Mouse (Mus musculus): ENCODE measurements around the gene Slc45a3. TPM values are rescaled to one million over a fixed set of nuclear protein-coding genes. Genes with fewer than 3 reads are reported as not detected.

Gene Slc45a3
- polyA plus RNA-seq (2016; fragmentation: Nextera tagmentation; extraction: Ambion mirVana) = 27.4 and 30.2 TPM in 2 replicates

- no peaks in the 10 kb centered on the region for H3K36me3 ChIP-seq
- 0% methylated on average over 29 of the region's 35 CpGs for WGBS
- peak within 1 kb of the TSS; percentile 95 for H3K9ac ChIP-seq (replicated peaks)
- H3K4me1 ChIP-seq = peaks cover 44% of the 10 kb centered on the region
- H3K27me3 ChIP-seq = peaks cover 33% of the 10 kb centered on the region
- peak within 1 kb of the TSS; percentile 95 for H3K4me2 ChIP-seq (replicated peaks)
- peak within 1 kb of the TSS; percentile 35; the same call in 1 of the 2 replicates for H3K27ac ChIP-seq (replicated peaks)
- peak; percentile 79 for ATAC-seq (ENCODE audit: low FRiP score, low read depth)
- peak within 1 kb of the TSS; percentile 96 for H3K4me3 ChIP-seq
- H3K9me3 ChIP-seq = no peaks in the 10 kb centered on the region
Measured at GRCm38 (mm10) chr1:131962606-131963084, at the start of gene Slc45a3. Slc45a3 (plus strand) TSS chr1:131962967.

- H3K4me2 ChIP-seq (replicated peaks) = no peak overlapping the region
- no peaks in the 10 kb centered on the region for H3K27me3 ChIP-seq
- H3K36me3 ChIP-seq = peaks cover 35% of the 10 kb centered on the region
- no peaks in the 10 kb centered on the region for H3K9me3 ChIP-seq
- H3K27ac ChIP-seq (replicated peaks) = no peak overlapping the region
- 87% methylated on average over 6 of the region's 6 CpGs for WGBS
- H3K4me3 ChIP-seq = no peak overlapping the region
- H3K9ac ChIP-seq (replicated peaks) = no peak overlapping the region
- H3K4me1 ChIP-seq = peaks cover 18% of the 10 kb centered on the region
- no peak for ATAC-seq (ENCODE audit: low FRiP score, low read depth)
Measured at GRCm38 (mm10) chr1:131917634-131918033, 45.1 kb upstream of the Slc45a3 start.

GRCm38 (mm10) chr1:131919052-131919451, 43.7 kb upstream of the Slc45a3 start:
- H3K27me3 ChIP-seq = no peaks in the 10 kb centered on the region
- H3K27ac ChIP-seq (replicated peaks) = no peak overlapping the region
- 99% methylated on average over 2 of the region's 2 CpGs for WGBS
- peaks cover 12% of the 10 kb centered on the region for H3K4me1 ChIP-seq
- H3K4me3 ChIP-seq = no peak overlapping the region
- H3K36me3 ChIP-seq = peaks cover 44% of the 10 kb centered on the region
- no peak overlapping the region for H3K9ac ChIP-seq (replicated peaks)
- ATAC-seq (ENCODE audit: low FRiP score, low read depth) = no peak
- no peaks in the 10 kb centered on the region for H3K9me3 ChIP-seq
- no peak overlapping the region for H3K4me2 ChIP-seq (replicated peaks)

- no peak for ATAC-seq (ENCODE audit: low FRiP score, low read depth)
- no peak overlapping the region for H3K27ac ChIP-seq (replicated peaks)
- WGBS = 100% methylated on average over 3 of the region's 3 CpGs
- peaks cover 69% of the 10 kb centered on the region for H3K36me3 ChIP-seq
- H3K9ac ChIP-seq (replicated peaks) = no peak overlapping the region
- no peak overlapping the region for H3K4me2 ChIP-seq (replicated peaks)
- H3K4me1 ChIP-seq = no peaks in the 10 kb centered on the region
- H3K4me3 ChIP-seq = no peak overlapping the region
- H3K9me3 ChIP-seq = no peaks in the 10 kb centered on the region
- no peaks in the 10 kb centered on the region for H3K27me3 ChIP-seq
Measured at GRCm38 (mm10) chr1:131922100-131922499, 40.7 kb upstream of the Slc45a3 start.

GRCm38 (mm10) chr1:131933471-131933870, 29.3 kb upstream of the Slc45a3 start:
- H3K27ac ChIP-seq (replicated peaks) = no peak overlapping the region
- peaks cover 43% of the 10 kb centered on the region for H3K36me3 ChIP-seq
- 91% methylated on average over 2 of the region's 2 CpGs for WGBS
- no peaks in the 10 kb centered on the region for H3K4me1 ChIP-seq
- H3K27me3 ChIP-seq = no peaks in the 10 kb centered on the region
- no peak overlapping the region for H3K4me2 ChIP-seq (replicated peaks)
- no peak for ATAC-seq (ENCODE audit: low FRiP score, low read depth)
- H3K9me3 ChIP-seq = no peaks in the 10 kb centered on the region
- no peak overlapping the region for H3K4me3 ChIP-seq
- H3K9ac ChIP-seq (replicated peaks) = no peak overlapping the region

DNA sequence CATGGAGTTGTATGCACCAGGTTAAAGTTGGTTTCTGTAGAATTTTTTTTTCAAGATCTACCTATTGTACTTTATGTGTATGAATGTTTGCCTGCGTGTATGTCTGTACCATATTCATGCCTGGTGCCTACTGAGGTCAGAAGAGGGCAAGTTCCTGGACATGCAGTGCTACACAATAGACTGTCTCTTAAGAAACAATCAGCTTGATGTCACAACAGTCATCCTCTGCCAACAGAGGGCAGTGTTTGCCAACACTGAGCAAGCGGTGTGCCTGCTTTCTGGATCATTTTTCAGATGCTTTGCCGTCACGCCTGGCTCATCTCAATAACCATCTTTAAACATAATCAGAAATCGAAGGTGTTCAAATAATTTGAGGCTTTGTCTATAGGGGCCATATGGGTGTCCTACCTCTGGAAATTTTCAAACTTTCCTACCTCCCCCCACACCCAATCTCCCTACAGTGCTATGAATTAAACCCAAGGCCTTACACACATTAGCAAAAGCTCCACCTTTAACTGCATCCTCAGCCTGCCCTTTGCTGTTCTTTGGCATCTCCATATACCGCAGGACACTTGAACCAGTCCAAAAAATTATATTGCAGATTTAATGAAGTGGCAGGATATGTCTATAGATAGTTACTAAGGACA, 25.0 kb upstream of the Slc45a3 start:
- no peak overlapping the region for H3K9ac ChIP-seq (replicated peaks)
- H3K27me3 ChIP-seq = no peaks in the 10 kb centered on the region
- H3K4me1 ChIP-seq = peaks cover 3% of the 10 kb centered on the region; the same call in 1 of the 2 replicates
- peaks cover 15% of the 10 kb centered on the region for H3K36me3 ChIP-seq
- 56% methylated on average over 6 of the region's 6 CpGs for WGBS
- no peak overlapping the region for H3K4me2 ChIP-seq (replicated peaks)
- no peak overlapping the region for H3K4me3 ChIP-seq
- H3K27ac ChIP-seq (replicated peaks) = no peak overlapping the region; the same call in 1 of the 2 replicates
- H3K9me3 ChIP-seq = no peaks in the 10 kb centered on the region
- ATAC-seq (ENCODE audit: low FRiP score, low read depth) = peak; percentile 60

- H3K9me3 ChIP-seq = no peaks in the 10 kb centered on the region
- no peak overlapping the region for H3K27ac ChIP-seq (replicated peaks)
- H3K27me3 ChIP-seq = no peaks in the 10 kb centered on the region
- no peak for ATAC-seq (ENCODE audit: low FRiP score, low read depth)
- no peak overlapping the region for H3K4me2 ChIP-seq (replicated peaks)
- 86% methylated on average over 1 of the region's 1 CpGs for WGBS
- H3K36me3 ChIP-seq = peaks cover 10% of the 10 kb centered on the region
- H3K4me3 ChIP-seq = no peak overlapping the region
- no peak overlapping the region for H3K9ac ChIP-seq (replicated peaks)
- H3K4me1 ChIP-seq = peaks cover 3% of the 10 kb centered on the region; the same call in 1 of the 2 replicates
Measured at GRCm38 (mm10) chr1:131938811-131939210, 24.0 kb upstream of the Slc45a3 start.

GRCm38 (mm10) chr1:131940711-131941244, 22.0 kb upstream of the Slc45a3 start:
- peaks cover 6% of the 10 kb centered on the region; the same call in 1 of the 2 replicates for H3K36me3 ChIP-seq
- H3K4me3 ChIP-seq = no peak overlapping the region
- no peaks in the 10 kb centered on the region for H3K9me3 ChIP-seq
- no peaks in the 10 kb centered on the region for H3K27me3 ChIP-seq
- H3K4me2 ChIP-seq (replicated peaks) = no peak overlapping the region
- no peak for ATAC-seq (ENCODE audit: low FRiP score, low read depth)
- 47% methylated on average over 2 of the region's 2 CpGs for WGBS
- no peak overlapping the region for H3K9ac ChIP-seq (replicated peaks)
- H3K27ac ChIP-seq (replicated peaks) = 0 out of 2 replicates have a peak overlapping the region, but pooled peaks have one; percentile 20
- H3K4me1 ChIP-seq = peaks cover 3% of the 10 kb centered on the region; the same call in 1 of the 2 replicates

- no peaks in the 10 kb centered on the region for H3K9me3 ChIP-seq
- H3K27ac ChIP-seq (replicated peaks) = no peak overlapping the region
- H3K4me2 ChIP-seq (replicated peaks) = no peak overlapping the region
- H3K9ac ChIP-seq (replicated peaks) = no peak overlapping the region
- H3K4me1 ChIP-seq = peaks cover 3% of the 10 kb centered on the region; the same call in 1 of the 2 replicates
- peaks cover 6% of the 10 kb centered on the region; the same call in 1 of the 2 replicates for H3K36me3 ChIP-seq
- H3K4me3 ChIP-seq = no peak overlapping the region
- ATAC-seq (ENCODE audit: low FRiP score, low read depth) = no peak
- no peaks in the 10 kb centered on the region for H3K27me3 ChIP-seq
- 98% methylated on average over 1 of the region's 1 CpGs for WGBS
Measured at GRCm38 (mm10) chr1:131941501-131941900, 21.3 kb upstream of the Slc45a3 start.

DNA sequence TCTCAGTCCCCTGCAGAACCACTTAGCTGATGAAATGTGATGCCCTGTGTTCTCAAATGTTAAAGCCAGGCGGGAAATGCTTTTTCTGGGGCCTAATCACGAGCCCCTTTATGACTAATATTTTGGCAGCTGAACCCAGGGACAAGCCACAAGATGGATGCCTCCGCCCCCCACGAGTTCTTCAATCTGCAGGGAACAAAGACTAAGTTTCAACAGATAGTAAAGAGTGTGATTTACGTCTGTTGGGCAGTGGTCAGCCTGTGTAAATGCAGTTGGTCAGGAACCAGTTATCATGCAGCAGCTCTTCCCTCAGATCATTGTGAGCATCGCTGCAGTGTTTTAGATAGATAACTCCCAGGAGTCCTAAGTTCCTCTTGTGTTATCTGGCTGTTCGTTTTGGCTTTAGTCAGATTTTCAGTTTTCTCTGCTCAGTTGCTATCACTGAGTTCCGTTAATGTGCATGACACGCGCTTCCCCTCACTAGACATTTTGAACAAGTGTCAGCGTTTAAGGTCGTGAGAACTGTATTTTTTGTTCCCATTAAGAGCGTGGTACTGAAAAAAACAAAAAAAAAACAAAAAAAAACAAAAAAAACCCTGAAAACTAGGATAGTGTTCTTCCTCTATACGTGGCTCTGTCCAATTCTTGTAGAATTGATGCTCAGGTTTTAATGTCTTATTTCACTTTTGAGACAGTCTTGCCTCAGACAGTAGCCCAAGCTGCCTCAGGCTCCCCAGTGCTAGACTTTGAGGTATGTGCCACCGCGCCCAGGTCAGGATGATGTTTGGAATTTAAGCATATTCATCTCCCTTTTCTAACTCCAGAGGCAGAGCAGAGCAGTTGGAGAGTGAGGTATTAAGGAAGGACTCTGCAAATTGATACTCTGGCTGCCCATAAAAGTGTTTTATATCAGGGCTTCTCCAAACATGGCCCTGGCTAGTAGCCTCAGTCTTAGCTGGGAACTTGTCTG, 19.9 kb upstream of the Slc45a3 start:
- no peak for ATAC-seq (ENCODE audit: low FRiP score, low read depth)
- H3K36me3 ChIP-seq = peaks cover 6% of the 10 kb centered on the region; the same call in 1 of the 2 replicates
- no peaks in the 10 kb centered on the region for H3K9me3 ChIP-seq
- no peak overlapping the region for H3K4me2 ChIP-seq (replicated peaks)
- no peak overlapping the region for H3K27ac ChIP-seq (replicated peaks)
- no peak overlapping the region for H3K9ac ChIP-seq (replicated peaks)
- WGBS = 80% methylated on average over 16 of the region's 16 CpGs
- H3K27me3 ChIP-seq = no peaks in the 10 kb centered on the region
- H3K4me3 ChIP-seq = no peak overlapping the region
- H3K4me1 ChIP-seq = peaks cover 4% of the 10 kb centered on the region; the same call in 1 of the 2 replicates

GRCm38 (mm10) chr1:131945674-131946440, 16.9 kb upstream of the Slc45a3 start:
- no peak for ATAC-seq (ENCODE audit: low FRiP score, low read depth)
- H3K4me3 ChIP-seq = no peak overlapping the region
- H3K27ac ChIP-seq (replicated peaks) = no peak overlapping the region
- H3K4me1 ChIP-seq = peaks cover 4% of the 10 kb centered on the region; the same call in 1 of the 2 replicates
- no peaks in the 10 kb centered on the region for H3K36me3 ChIP-seq
- H3K9ac ChIP-seq (replicated peaks) = no peak overlapping the region
- no peak overlapping the region for H3K4me2 ChIP-seq (replicated peaks)
- 77% methylated on average over 10 of the region's 10 CpGs for WGBS
- no peaks in the 10 kb centered on the region for H3K9me3 ChIP-seq
- H3K27me3 ChIP-seq = no peaks in the 10 kb centered on the region

All from midbrain, embryonic 12.5 days (tissue).